Mouse (Mus musculus) stomach, embryonic 16.5 days (tissue): ENCODE measurements around the gene Casz1. TPM values are rescaled to one million over a fixed set of nuclear protein-coding genes. Genes with fewer than 3 reads are reported as not detected.

Experiments
- ATAC-seq: fragments of 200-750 bp; cut with Nextera tagmentation; 2 replicates; pipeline ENCODE4 v1.8.0; 2017; ENCODE audit warnings: moderate number of reproducible peaks, moderate TSS enrichment; ENCODE audit not compliant: insufficient read depth, low FRiP score
- H3K27ac ChIP-seq: fragments of 300-500 bp; sonication (generic); 2 replicates; pipeline ENCODE4 v1.5.1; 2014; ENCODE audit warnings: low read length
- H3K27me3 ChIP-seq: fragments of 300-500 bp; sonication (generic); 2 replicates; pipeline ENCODE4 v1.6.1; 2014; ENCODE audit warnings: low read length, control low read depth, mixed read lengths; ENCODE audit not compliant: control insufficient read depth, insufficient read depth
- H3K36me3 ChIP-seq: fragments of 300-500 bp; sonication (generic); 2 replicates; pipeline ENCODE4 v1.6.1; 2014; ENCODE audit warnings: low read length; ENCODE audit not compliant: control insufficient read depth, insufficient read depth
- H3K4me1 ChIP-seq: fragments of 300-500 bp; sonication (generic); 2 replicates; pipeline ENCODE4 v1.6.1; 2014; ENCODE audit warnings: low read length, control low read depth, mixed read lengths; ENCODE audit not compliant: control insufficient read depth, insufficient read depth
- H3K4me2 ChIP-seq: fragments of 300-500 bp; sonication (generic); 2 replicates; pipeline ENCODE4 v1.6.1; 2014; ENCODE audit warnings: low read depth, low read length, mixed read lengths
- H3K4me3 ChIP-seq: fragments of 300-500 bp; sonication (generic); replicated peaks from 2 replicates; pipeline ENCODE4 v1.5.1; 2014; ENCODE audit warnings: mild to moderate bottlenecking, low read length
- H3K9ac ChIP-seq: fragments of 300-500 bp; sonication (generic); 2 replicates; pipeline ENCODE4 v1.6.1; 2014; ENCODE audit warnings: low read length
- H3K9me3 ChIP-seq: fragments of 300-500 bp; sonication (generic); replicated peaks from 2 replicates; pipeline ENCODE4 v1.6.1; 2016; ENCODE audit warnings: low read length, control low read depth; ENCODE audit not compliant: control insufficient read depth
- WGBS: fragments of 180-500 bp; shearing (Covaris S2); extraction: QIAGEN DNeasy Blood & Tissue Kit; methylation state at CpG from one replicate; pipeline ENCODE4 v1.1.7; 2014; 5-methylcytosine and 5-hydroxymethylcytosine counted together
- polyA plus RNA-seq: library from polyadenylated mRNA; unstranded; fragments of >200 nt; fragmentation: Nextera tagmentation; extraction: Ambion mirVana; gene quantifications from 2 replicates; pipeline ENCODE4 v1.2.1, GENCODE M21; 2015

The Casz1 gene
- polyA plus RNA-seq, 1 experiment from 2014 or later, result 9.9 TPM

DNA sequence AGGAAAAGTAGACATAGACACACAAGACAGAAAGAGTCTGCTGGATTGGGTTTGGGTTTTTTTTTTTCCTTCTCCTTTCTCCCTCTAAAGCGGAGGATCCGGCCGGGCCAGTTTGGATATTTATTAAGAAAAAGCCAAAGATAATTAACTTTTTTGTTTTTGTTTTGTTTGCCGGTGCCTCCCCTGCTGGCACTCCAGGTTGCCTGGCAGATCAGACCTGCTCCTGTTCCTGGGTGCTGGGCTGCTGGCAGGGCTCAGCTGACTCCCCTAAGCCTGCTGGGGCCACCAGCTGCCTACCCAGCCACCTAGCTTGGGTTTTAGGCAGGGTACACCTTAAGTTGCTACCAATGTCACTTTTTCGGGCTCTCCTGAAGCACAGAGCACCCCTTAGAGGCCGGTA is 91.9 kb downstream of the Casz1 start:
- Histone ChIP-seq H3K4me2 (no peak overlapping the region), H3K9me3 (no peaks in the 10 kb centered on the region), H3K36me3 (no peaks in the 10 kb centered on the region), H3K27me3 (peaks cover 8% of the 10 kb centered on the region; the same call in 1 of the 2 replicates), H3K9ac (no peak overlapping the region), H3K4me3 (no peak overlapping the region), H3K27ac (peak overlapping the region; percentile 72), H3K4me1 (peaks cover 28% of the 10 kb centered on the region)
- ATAC-seq, result no peak
- WGBS, result 64% methylated on average over 6 of the region's 6 CpGs

DNA sequence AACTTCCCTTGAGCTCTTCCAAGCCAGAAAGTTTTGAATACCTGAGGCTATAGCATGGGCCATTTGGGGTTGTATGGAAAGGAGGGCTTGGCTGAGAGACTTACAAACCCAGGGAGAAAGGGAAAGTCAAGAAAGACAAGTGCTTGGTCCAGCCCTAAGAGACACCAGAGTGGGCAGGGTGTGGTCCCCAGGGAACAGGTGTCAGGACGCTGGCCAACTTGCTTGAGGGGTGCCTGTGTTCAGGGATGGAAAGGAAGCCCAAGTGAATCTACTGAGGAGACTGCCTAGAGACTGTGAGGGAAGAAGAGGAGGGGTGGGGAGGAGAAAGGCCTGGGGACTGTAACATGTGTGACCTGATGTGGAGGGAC is 95.7 kb downstream of the Casz1 start:
- Histone ChIP-seq H3K4me2 (peak overlapping the region; percentile 95), H3K4me1 (peaks cover 28% of the 10 kb centered on the region; the same call in 1 of the 2 replicates), H3K27ac (peak overlapping the region; percentile 82), H3K4me3 (peak overlapping the region; percentile 78), H3K9me3 (no peaks in the 10 kb centered on the region), H3K9ac (peak overlapping the region; percentile 79), H3K36me3 (no peaks in the 10 kb centered on the region), H3K27me3 (peaks cover 11% of the 10 kb centered on the region; the same call in 1 of the 2 replicates)
- no peak for ATAC-seq
- WGBS, result 14% methylated on average over 1 of the region's 1 CpGs

DNA sequence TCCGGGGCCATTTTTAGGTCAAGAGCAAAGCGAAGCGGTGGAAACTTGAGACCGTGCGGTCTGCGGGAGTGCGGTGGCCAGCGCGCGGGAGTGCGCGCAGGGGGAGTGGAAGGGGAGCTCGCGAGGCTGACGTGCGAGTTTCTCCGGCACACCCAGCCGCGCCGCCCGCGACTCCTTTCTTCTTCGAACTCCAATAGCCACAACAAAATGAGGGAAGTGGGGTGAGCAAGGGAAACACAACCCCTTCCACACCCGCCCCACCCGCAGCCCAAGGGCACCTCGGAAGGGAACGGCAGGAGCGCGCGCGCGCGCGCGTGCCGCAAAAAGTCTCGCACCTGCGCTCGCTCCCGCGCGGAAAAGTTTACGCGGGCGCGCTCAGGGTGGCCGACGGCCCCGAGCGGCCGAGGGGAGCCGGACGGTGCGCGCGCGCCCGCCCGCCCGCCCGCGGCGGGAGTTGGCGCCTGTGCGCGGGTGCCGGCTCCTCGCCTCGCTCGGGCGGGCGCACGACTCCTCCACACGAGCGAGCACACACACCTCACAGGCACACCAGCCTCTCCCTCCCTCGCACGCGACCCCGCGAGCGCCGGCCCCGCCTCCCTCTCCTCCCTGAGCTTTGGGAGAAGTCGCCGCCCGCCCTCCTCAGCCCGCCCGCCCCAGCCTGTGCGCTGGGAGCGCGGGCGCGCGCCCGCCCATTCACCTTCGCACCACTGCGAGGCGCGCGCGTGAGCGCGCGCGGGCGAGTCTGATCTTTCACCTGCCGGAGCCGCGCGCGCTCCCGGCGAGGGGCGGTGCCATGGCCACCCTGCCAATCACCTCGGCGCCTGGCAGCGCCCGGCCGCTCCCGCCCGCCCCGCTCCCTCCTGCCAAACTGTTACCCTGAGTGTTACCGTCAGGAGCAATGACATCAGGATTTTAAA is 96.3 kb downstream of the Casz1 start:
- peak; percentile 86 for ATAC-seq
- Histone ChIP-seq H3K27ac (peak overlapping the region; percentile 82), H3K4me1 (peaks cover 23% of the 10 kb centered on the region; the same call in 1 of the 2 replicates), H3K27me3 (peaks cover 11% of the 10 kb centered on the region; the same call in 1 of the 2 replicates), H3K4me3 (peak overlapping the region; percentile 78), H3K4me2 (peak overlapping the region; percentile 95), H3K36me3 (no peaks in the 10 kb centered on the region), H3K9me3 (no peaks in the 10 kb centered on the region), H3K9ac (peak overlapping the region; percentile 79)
- under 1% methylated on average over 94 of the region's 123 CpGs for WGBS

DNA sequence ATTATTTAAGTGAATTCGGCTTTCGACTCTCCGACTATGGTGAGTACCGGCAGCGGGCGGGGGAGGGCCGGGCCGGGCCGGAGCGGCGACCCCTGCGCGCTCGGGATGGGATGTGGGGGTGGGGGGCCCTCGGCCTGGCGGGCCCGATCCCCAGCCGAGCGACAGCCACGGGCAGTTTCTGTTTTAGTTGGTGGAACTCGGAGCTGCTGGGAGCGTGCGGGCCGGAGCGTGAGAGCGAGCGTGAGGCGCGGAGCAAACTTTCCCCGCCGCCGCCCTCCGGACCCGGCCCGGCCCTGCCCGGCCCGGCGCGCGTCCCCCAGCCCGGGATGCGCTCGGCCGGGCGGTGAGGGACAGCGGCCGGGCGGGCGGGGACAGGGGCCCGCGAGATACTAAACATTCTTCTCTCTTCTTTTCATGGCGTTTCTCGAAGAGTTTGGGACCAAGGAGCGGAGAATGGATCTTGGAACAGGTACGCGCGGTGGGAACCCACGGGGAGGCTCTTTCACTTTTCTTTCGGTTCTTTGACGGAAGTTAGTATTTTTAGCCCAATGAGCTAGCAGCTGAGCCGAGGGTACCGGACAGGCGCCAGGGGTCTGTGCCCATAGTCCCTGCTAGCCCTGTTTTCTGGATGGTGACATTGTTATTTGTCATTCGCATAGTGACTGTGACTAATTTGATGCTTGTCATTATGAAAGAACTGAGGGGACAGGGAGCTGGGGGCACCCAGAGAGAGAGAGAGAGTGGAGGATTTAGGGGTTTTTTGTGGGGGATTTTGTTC is 97.2 kb downstream of the Casz1 start:
- peaks cover 11% of the 10 kb centered on the region; the same call in 1 of the 2 replicates for H3K27me3 ChIP-seq
- peak overlapping the region; percentile 95 for H3K4me2 ChIP-seq
- peak overlapping the region; percentile 78 for H3K4me3 ChIP-seq
- no peaks in the 10 kb centered on the region for H3K9me3 ChIP-seq
- H3K36me3 ChIP-seq, result no peaks in the 10 kb centered on the region
- peak overlapping the region; percentile 74 for H3K27ac ChIP-seq
- no peak for ATAC-seq
- H3K9ac ChIP-seq, result peak overlapping the region; percentile 79
- 1% methylated on average over 64 of the region's 64 CpGs for WGBS
- peaks cover 19% of the 10 kb centered on the region; the same call in 1 of the 2 replicates for H3K4me1 ChIP-seq

DNA sequence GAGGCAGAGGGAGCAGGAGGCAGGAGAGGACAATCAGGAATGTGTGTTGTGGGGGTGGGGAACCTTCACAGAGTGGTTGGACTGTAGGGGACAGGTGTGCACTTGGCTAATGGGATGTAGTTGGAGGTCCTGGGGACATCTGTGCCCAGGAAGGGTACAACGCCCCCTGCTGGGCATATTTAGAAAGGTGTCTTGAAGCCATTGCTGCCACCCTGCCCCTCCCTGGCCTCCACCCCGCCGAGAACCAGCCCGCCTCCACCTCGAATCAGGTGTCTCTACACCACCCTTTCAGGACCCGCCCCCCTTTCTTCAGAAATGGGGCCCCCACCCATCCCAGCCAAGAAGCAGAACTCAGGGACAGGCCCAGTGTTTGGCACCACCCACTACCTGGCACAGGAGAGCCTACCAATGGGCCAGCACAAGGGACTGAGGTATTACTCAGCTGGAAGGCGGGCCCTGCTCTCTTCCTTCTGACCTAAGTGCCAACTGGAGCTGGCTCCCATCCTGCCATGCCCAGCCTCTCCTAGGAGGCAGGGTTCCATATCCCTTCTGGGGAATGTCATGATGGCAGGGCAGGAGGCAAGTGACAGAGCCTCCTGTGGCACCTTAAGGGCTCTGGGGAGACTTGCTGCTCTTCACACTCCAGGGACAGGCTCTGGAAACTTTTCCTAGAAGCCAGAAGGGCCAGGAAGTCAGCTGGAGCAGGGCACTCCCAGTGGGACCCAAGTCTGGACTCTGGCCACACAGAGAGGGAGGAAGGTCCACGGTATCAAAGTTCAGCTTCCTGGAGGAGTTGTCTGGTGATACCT is 98.9 kb downstream of the Casz1 start:
- H3K27ac ChIP-seq, result peak overlapping the region; percentile 80
- H3K4me1 ChIP-seq, result peaks cover 19% of the 10 kb centered on the region
- H3K4me3 ChIP-seq, result no peak overlapping the region; the same call in 1 of the 2 replicates
- H3K9me3 ChIP-seq, result no peaks in the 10 kb centered on the region
- peak overlapping the region; percentile 46 for H3K9ac ChIP-seq
- peaks cover 11% of the 10 kb centered on the region; the same call in 1 of the 2 replicates for H3K27me3 ChIP-seq
- 0 out of 2 replicates have a peak overlapping the region, but pooled peaks have one; percentile 95 for H3K4me2 ChIP-seq
- peak; percentile 52 for ATAC-seq
- no peaks in the 10 kb centered on the region for H3K36me3 ChIP-seq
- WGBS, result 31% methylated on average over 8 of the region's 8 CpGs

DNA sequence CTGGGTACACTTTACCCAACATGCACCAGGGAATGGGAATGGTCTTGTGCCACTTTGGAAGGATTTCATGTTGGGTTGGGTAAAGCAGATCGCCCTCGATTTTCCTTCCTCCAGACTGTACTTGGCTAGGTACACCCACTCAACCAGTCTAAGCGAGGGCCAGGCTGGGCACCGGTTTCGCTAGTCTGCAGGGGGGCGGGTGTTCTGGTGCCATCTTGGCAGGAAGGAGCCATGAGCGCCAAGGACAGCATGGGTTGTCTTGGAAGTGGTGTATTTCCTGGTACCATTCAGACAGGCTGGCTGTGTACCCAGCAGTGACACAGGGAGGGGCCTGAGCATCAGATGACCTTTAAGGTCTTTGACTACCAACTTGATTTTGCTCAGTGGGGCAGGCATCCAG is 101.1 kb downstream of the Casz1 start:
- no peak for ATAC-seq
- Histone ChIP-seq H3K27me3 (peaks cover 5% of the 10 kb centered on the region; the same call in 1 of the 2 replicates), H3K9ac (no peak overlapping the region), H3K9me3 (no peaks in the 10 kb centered on the region), H3K36me3 (no peaks in the 10 kb centered on the region), H3K4me1 (peaks cover 17% of the 10 kb centered on the region), H3K4me3 (no peak overlapping the region), H3K27ac (no peak overlapping the region), H3K4me2 (0 out of 2 replicates have a peak overlapping the region, but pooled peaks have one; percentile 1)
- 91% methylated on average over 7 of the region's 7 CpGs for WGBS

DNA sequence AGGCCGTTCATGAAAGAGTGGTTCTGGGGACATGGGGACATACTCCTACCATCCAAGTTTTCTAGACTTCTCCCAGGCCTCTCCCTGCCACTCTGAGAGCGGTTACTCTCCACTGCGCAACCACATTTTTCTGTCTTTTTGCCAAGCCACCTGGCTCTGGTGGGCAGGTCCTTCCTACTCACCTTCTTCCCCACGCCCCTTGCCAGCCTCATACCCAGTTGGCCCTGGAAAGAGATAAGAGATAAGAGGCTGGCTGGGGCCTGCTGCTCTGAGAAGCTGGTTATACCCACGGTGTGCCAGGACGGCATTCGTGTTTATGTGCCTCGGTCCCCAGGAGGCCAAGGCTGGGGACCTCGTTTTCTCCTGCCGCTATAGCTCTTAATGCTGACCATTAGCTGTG is 102.6 kb downstream of the Casz1 start:
- Histone ChIP-seq H3K4me1 (peaks cover 29% of the 10 kb centered on the region), H3K9me3 (no peaks in the 10 kb centered on the region), H3K4me2 (no peak overlapping the region), H3K4me3 (no peak overlapping the region), H3K27me3 (peaks cover 4% of the 10 kb centered on the region; the same call in 1 of the 2 replicates), H3K27ac (peak overlapping the region; percentile 79; the same call in 1 of the 2 replicates), H3K36me3 (no peaks in the 10 kb centered on the region), H3K9ac (no peak overlapping the region)
- no peak for ATAC-seq
- WGBS, result 74% methylated on average over 10 of the region's 10 CpGs

DNA sequence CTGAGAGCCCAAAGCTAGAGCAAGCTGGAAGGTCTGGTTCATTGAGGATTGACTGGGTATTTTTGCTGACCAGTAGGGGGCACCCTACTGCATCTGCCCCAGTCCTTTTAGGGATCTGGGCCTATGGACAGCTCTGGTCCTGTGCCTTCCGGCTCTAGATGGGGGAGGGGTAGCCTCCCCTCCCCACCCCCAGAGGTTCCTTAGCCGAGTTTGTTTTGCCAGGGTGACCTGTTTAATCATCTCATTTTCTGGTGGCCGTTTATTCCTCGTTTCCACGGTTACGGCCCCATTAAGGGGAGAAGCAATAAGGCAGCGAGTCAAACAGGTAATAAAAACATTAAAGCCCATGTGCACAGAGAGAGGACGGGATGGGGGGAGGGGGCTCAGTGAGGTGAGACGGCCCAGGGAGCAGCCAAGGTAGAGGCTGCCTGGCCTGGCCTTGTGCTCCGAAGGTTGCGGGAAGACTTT is 104.0 kb downstream of the Casz1 start:
- no peak for ATAC-seq
- Histone ChIP-seq H3K27me3 (no peaks in the 10 kb centered on the region), H3K4me3 (no peak overlapping the region), H3K36me3 (no peaks in the 10 kb centered on the region), H3K9me3 (no peaks in the 10 kb centered on the region), H3K9ac (0 out of 2 replicates have a peak overlapping the region, but pooled peaks have one; percentile 8), H3K27ac (peak overlapping the region; percentile 79), H3K4me1 (peaks cover 38% of the 10 kb centered on the region), H3K4me2 (no peak overlapping the region)
- WGBS, result 44% methylated on average over 11 of the region's 11 CpGs
